Mouse (Mus musculus): ENCODE results near the gene Nf1. TPM values are rescaled to one million over a fixed set of nuclear protein-coding genes. Genes with fewer than 3 reads are reported as not detected.
A peak's percentile ranks its signal among the peaks of the same experiment; 100 is the strongest.

The Nf1 gene
- polyA plus RNA-seq, 1 experiment from 2014 or later, result 8.2 TPM

DNA sequence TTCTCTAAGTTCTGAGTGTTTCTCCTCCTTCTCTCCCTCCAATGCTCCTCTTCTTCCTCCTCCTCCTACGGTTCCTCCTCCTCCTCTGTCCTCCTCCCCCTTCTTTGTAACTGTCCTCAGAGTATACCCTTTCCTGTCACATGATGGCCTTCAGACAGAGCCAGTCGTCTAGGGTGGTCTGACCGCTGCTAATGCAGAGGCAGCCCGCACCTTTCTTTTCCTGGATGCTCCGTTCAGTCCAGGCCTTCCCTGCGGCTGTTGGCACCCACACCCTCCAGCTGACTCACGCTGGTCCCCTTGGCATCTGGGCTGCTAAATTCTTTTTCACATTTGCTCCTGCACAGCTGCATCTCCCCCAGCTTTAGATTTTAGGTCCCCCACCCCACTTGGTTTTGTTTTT, 33.0 kb upstream of the Nf1 start:
- H3K9ac ChIP-seq (ENCODE audit: low read depth, low read length), result no peak overlapping the region
- no peaks in the 10 kb centered on the region for H3K27me3 ChIP-seq (ENCODE audit: insufficient read depth, low read length)

DNA sequence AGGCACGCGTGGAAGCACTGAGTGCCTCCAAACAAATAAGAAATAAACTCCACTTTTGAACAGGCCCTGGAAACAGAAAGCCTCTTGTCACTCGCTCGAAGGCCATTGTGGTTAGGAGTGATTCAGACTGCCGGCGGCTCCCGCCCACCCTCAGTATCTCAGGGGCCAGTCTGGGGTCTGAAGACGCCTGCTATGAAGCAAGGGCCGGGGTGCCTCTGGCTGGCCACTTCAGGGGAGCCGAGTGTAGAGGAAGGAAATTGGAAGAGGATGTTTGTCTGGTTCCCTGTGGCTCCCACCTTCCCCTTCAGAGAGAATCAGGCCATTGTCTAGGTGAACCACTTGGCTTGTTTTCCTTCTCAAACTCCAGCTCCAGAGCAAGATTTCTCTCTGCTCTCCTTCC, 32.5 kb upstream of the Nf1 start:
- H3K4me1 ChIP-seq (replicated peaks; ENCODE audit: insufficient read depth, low read length), result peaks cover 8% of the 10 kb centered on the region; the same call in 1 of the 2 replicates
- no peak overlapping the region for H3K4me2 ChIP-seq (ENCODE audit: low read length)
- DNase-seq (ENCODE audit: low spot score) (peak; percentile 47), ATAC-seq (replicated peaks; ENCODE audit: low FRiP score, low read depth) (0 out of 2 replicates have a peak, but pooled peaks have one; percentile 17)
- H3K27me3 ChIP-seq (ENCODE audit: insufficient read depth, low read length), result no peaks in the 10 kb centered on the region
- H3K9me3 ChIP-seq (replicated peaks; ENCODE audit: low read length), result no peaks in the 10 kb centered on the region
- no peak overlapping the region for H3K9ac ChIP-seq (ENCODE audit: low read depth, low read length)
- TF ChIP-seq CTCF (IDR thresholded peaks at IDR 0.05; ENCODE audit: low read depth), result no peak
- no peaks in the 10 kb centered on the region for H3K36me3 ChIP-seq (ENCODE audit: insufficient read depth, low read length)
- no peak overlapping the region for H3K4me3 ChIP-seq (replicated peaks; ENCODE audit: low read depth, low read length)
- H3K27ac ChIP-seq, result peak overlapping the region; percentile 78
- 22% methylated on average over 10 of the region's 10 CpGs for WGBS

More for the DNA sequence above, 33.0 kb upstream of the Nf1 start:
- ATAC-seq (replicated peaks; ENCODE audit: low FRiP score, low read depth) (no peak), DNase-seq (ENCODE audit: low spot score) (peak; percentile 68)
- Histone ChIP-seq H3K36me3 (ENCODE audit: insufficient read depth, low read length) (no peaks in the 10 kb centered on the region), H3K4me3 (replicated peaks; ENCODE audit: low read depth, low read length) (no peak overlapping the region), H3K4me2 (ENCODE audit: low read length) (no peak overlapping the region), H3K9me3 (replicated peaks; ENCODE audit: low read length) (no peaks in the 10 kb centered on the region), H3K4me1 (replicated peaks; ENCODE audit: insufficient read depth, low read length) (peaks cover 8% of the 10 kb centered on the region; the same call in 1 of the 2 replicates), H3K27ac (peak overlapping the region; percentile 78)
- no peak for TF ChIP-seq CTCF (IDR thresholded peaks at IDR 0.05; ENCODE audit: low read depth)
- 38% methylated on average over 7 of the region's 7 CpGs for WGBS

DNA sequence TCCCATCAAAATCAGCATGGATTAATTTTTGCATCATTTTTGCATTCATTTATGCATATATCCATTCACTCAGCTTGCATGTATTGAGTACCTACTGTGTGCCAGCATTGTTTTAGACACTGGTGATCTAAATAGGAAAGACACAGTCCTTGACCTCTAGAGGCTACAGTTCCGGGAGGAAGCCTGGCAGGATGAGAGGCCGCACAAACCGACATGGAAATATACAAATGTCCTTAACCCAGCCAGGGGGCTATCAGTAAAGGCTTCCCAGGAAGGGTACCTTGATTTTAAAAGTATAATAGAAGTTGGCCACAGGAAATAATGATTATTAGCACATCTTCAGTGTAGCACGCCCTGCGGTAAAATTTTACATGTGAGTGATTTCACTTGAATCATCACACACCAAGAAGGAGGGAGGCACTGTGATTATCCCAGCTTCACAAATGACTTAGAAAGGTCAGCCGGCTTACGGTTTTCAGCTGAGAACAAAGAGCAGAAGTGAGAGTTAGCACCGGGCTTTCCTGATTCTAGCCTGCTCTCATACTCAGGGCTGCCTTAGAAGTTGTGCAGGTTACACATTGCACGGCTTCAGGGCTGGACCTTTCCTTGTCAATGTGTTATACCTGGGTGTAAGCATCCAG, 31.8 kb upstream of the Nf1 start:
- Histone ChIP-seq H3K27ac (peak overlapping the region; percentile 78; the same call in 1 of the 2 replicates), H3K36me3 (ENCODE audit: insufficient read depth, low read length) (no peaks in the 10 kb centered on the region), H3K4me1 (replicated peaks; ENCODE audit: insufficient read depth, low read length) (peaks cover 8% of the 10 kb centered on the region; the same call in 1 of the 2 replicates), H3K27me3 (ENCODE audit: insufficient read depth, low read length) (no peaks in the 10 kb centered on the region), H3K4me3 (replicated peaks; ENCODE audit: low read depth, low read length) (no peak overlapping the region), H3K9me3 (replicated peaks; ENCODE audit: low read length) (no peaks in the 10 kb centered on the region), H3K4me2 (ENCODE audit: low read length) (no peak overlapping the region), H3K9ac (ENCODE audit: low read depth, low read length) (no peak overlapping the region)
- no peak for TF ChIP-seq CTCF (IDR thresholded peaks at IDR 0.05; ENCODE audit: low read depth)
- WGBS, result 33% methylated on average over 9 of the region's 9 CpGs
- DNase-seq (ENCODE audit: low spot score), result no peak
- ATAC-seq (replicated peaks; ENCODE audit: low FRiP score, low read depth), result no peak

DNA sequence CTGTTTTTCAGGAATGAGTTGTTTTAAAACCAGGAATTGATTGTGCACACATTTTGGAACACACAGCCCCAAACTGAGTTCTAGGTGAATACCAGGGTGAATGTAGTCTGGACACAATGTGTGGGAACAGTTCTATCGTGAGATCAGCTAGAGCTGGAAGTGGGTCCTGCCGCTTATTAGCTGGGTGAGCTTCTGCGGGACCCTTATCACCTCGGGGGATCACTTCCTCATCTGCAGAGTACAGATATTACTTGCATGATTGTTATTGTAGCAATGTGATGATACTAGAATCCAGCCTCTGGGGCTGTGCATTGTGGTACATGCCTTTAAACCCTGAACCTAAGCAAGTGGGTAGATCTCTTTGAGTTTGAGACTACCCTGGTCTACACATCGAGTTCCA, 29.0 kb upstream of the Nf1 start:
- H3K27me3 ChIP-seq (ENCODE audit: insufficient read depth, low read length), result no peaks in the 10 kb centered on the region
- no peaks in the 10 kb centered on the region for H3K36me3 ChIP-seq (ENCODE audit: insufficient read depth, low read length)
- no peak overlapping the region for H3K9ac ChIP-seq (ENCODE audit: low read depth, low read length)
- no peak for TF ChIP-seq CTCF (IDR thresholded peaks at IDR 0.05; ENCODE audit: low read depth)
- H3K4me1 ChIP-seq (replicated peaks; ENCODE audit: insufficient read depth, low read length), result peaks cover 8% of the 10 kb centered on the region; the same call in 1 of the 2 replicates
- DNase-seq (ENCODE audit: low spot score), result no peak
- no peak overlapping the region for H3K4me3 ChIP-seq (replicated peaks; ENCODE audit: low read depth, low read length)
- H3K27ac ChIP-seq, result no peak overlapping the region
- no peak for ATAC-seq (replicated peaks; ENCODE audit: low FRiP score, low read depth)
- 68% methylated on average over 5 of the region's 5 CpGs for WGBS
- no peak overlapping the region for H3K4me2 ChIP-seq (ENCODE audit: low read length)
- H3K9me3 ChIP-seq (replicated peaks; ENCODE audit: low read length), result no peaks in the 10 kb centered on the region

DNA sequence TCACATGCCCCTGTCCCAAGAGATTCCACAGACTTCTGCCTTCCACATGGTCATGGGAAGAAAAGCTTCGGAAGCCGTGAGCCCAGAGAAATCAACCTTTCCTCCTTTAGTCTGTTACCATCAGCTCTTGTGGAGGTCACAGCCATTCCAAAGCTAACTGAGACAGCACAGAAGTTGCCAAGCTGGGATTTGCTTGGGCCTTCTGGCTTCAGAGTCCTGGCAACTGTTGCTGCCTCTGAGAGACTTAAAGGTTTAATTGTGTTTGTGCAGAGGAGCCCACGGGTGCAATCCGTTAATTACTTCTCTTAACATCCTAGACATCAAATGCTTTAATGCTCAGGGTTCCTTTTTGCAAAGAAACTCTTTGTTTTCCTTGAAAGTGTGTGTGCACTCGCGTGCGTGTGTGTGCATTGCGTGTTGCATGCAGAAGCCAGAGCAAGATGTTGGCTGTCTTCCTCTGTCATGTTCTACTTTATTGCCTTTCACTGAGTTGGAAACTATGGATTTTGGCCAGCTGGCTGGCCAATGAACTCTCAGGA, 22.6 kb upstream of the Nf1 start:
- Histone ChIP-seq H3K4me1 (replicated peaks; ENCODE audit: insufficient read depth, low read length) (no peaks in the 10 kb centered on the region), H3K4me2 (ENCODE audit: low read length) (no peak overlapping the region), H3K4me3 (replicated peaks; ENCODE audit: low read depth, low read length) (no peak overlapping the region), H3K9me3 (replicated peaks; ENCODE audit: low read length) (no peaks in the 10 kb centered on the region), H3K27me3 (ENCODE audit: insufficient read depth, low read length) (no peaks in the 10 kb centered on the region), H3K9ac (ENCODE audit: low read depth, low read length) (no peak overlapping the region), H3K36me3 (ENCODE audit: insufficient read depth, low read length) (no peaks in the 10 kb centered on the region), H3K27ac (no peak overlapping the region)
- no peak for TF ChIP-seq CTCF (IDR thresholded peaks at IDR 0.05; ENCODE audit: low read depth)
- ATAC-seq (replicated peaks; ENCODE audit: low FRiP score, low read depth), result no peak
- WGBS, result 72% methylated on average over 8 of the region's 8 CpGs
- no peak for DNase-seq (ENCODE audit: low spot score)

DNA sequence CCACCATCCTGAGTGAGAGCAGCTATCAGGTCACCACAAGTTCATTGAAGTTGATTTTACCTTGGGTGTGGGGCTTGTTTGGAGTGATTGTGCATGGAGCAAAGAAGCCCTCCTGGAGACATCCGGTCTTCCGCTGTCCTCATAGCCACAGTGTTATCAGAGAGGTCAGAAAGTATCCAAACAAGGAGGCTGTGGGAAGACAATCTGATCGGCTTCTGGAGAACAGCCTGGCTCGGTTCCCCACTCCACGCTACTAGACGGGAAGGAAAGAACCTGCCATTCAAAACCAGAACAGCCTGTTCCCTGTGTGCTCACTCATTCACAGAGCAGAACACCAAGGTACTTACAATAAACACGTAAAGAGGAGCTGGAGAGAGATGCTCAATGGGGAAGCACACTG, 19.7 kb upstream of the Nf1 start:
- WGBS, result 72% methylated on average over 7 of the region's 7 CpGs
- no peak overlapping the region for H3K27ac ChIP-seq
- TF ChIP-seq CTCF (IDR thresholded peaks at IDR 0.05; ENCODE audit: low read depth), result no peak
- no peaks in the 10 kb centered on the region for H3K36me3 ChIP-seq (ENCODE audit: insufficient read depth, low read length)
- DNase-seq (ENCODE audit: low spot score) (no peak), ATAC-seq (replicated peaks; ENCODE audit: low FRiP score, low read depth) (no peak)
- no peaks in the 10 kb centered on the region for H3K4me1 ChIP-seq (replicated peaks; ENCODE audit: insufficient read depth, low read length)
- no peak overlapping the region for H3K4me3 ChIP-seq (replicated peaks; ENCODE audit: low read depth, low read length)
- no peak overlapping the region for H3K4me2 ChIP-seq (ENCODE audit: low read length)
- H3K9ac ChIP-seq (ENCODE audit: low read depth, low read length), result no peak overlapping the region
- no peaks in the 10 kb centered on the region for H3K27me3 ChIP-seq (ENCODE audit: insufficient read depth, low read length)
- H3K9me3 ChIP-seq (replicated peaks; ENCODE audit: low read length), result no peaks in the 10 kb centered on the region

Data from kidney, postnatal 0 days (tissue).